Mouse (Mus musculus) adrenal gland, adult 10 weeks (tissue): Measurements from ENCODE around the gene Olfr1469. TPM values are rescaled to one million over a fixed set of nuclear protein-coding genes. Genes with fewer than 3 reads are reported as not detected.

Experiments used
- polyA plus RNA-seq: library from polyadenylated mRNA; stranded (reverse); fragments of 350-450 nt; fragmentation: Illumina TruSeq; extraction: RNeasy Lipid Tissue Mini Kit (QIAGEN cat#74804); gene quantifications from one replicate; pipeline ENCODE4 v1.2.3, GENCODE M21; 2014; ENCODE audit warnings: low read depth, low replicate concordance

Olfr1469 gene
- not detected for polyA plus RNA-seq

DNA sequence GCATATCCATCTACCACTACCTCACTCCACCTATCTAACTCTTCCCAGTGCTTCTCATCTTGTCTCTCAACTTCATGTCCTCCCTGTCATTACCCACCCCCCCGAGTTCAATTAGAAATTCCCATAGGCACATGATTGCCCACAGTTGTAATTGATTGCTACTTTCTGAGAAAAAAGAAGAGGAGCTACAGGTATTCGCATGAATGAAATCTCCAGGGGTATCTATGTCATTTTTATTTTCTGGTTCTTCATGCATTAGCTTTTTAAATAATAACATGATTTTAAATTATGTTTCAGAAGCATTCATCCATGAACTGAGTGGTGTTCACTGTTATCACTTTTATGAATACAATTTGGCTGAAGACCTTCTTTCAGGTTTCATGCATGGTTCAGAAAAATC is at the start of gene Olfr1469:
Olfr1469 (plus strand) TSS at position 301 of the 400 bp plus-strand sequence.

DNA sequence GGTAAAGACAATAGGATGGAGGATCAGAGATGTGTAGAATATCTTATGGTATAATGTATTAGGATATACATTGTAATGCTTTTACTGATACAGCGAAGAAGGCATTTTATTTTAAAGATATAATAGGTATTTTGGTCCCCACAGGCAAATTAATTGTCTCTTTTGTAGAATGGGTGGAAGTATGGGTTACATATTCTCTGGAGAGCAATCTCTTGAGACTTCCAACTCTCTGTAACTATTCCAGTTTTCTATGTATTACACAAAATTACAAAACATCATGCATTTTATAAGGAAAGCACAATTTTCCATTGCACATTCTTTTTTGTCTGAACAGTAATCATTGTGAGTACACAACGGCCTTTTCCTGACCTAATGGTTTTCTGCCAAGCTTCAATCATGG is 45.7 kb upstream of the Olfr1469 start, which contains the start of gene Olfr1467:
Olfr1467 (plus strand) TSS at position 301 of the 400 bp plus-strand sequence.

DNA sequence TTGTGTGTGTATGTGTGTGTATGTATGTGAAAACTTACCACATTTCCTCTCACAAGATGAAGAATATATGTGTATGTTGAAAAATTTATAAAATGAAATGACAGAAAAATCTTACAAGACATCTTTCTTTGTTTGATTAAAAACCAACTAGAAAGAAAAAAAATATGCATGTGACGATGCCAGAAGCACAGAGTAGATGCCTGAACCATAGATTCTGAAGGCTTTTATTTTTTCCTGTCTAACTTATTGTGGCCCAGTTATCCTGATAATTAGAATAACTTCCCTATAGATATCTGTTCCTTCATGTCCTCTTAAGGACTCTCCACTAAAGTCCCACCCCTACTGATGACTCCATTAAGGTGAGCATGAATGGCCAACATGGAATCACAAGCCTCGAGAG is 35.5 kb downstream of the Olfr1469 start, which contains the start of gene Olfr1471:
Olfr1471 (plus strand) TSS at position 301 of the 400 bp plus-strand sequence.

DNA sequence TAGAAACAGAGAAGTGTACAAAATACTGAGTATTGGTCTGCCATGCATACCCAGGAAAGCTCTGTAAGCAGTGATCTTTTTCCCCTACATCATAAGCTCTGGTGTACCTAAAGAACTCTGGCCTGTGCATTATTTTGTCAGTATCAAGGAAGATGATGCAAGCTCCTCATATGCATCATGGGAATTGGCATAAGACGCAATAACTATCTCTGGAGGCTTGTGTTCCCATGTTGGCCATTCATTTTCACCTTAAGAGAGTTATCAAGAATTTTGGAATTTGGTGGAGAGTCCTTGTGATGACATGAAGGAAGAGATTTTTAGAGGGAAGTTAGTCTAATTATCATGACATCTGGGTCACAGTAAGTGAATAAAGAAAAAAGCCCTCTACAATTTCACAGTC is 48.3 kb downstream of the Olfr1469 start, which contains the start of gene Olfr1472:
Olfr1472 (minus strand) TSS at position 101 of the 400 bp plus-strand sequence.

Other genes with a start within 250 kb of the Olfr1469 start
- gene Olfr1461, start 244.8 kb upstream of the Olfr1469 start, polyA plus RNA-seq, result not detected
- not detected for gene Olfr1462, start 222.1 kb upstream of the Olfr1469 start, polyA plus RNA-seq
- not detected for gene Olfr1463, start 176.5 kb upstream of the Olfr1469 start, polyA plus RNA-seq
- gene Olfr1465, start 92.3 kb upstream of the Olfr1469 start, polyA plus RNA-seq, result not detected
- not detected for gene Olfr1466, start 69.0 kb upstream of the Olfr1469 start, polyA plus RNA-seq
- not detected for gene Olfr1467, start 45.6 kb upstream of the Olfr1469 start, polyA plus RNA-seq
- gene Olfr1471, start 35.6 kb downstream of the Olfr1469 start, polyA plus RNA-seq, result not detected
- not detected for gene Olfr1472, start 48.2 kb downstream of the Olfr1469 start, polyA plus RNA-seq
- not detected for gene Olfr1474, start 61.7 kb downstream of the Olfr1469 start, polyA plus RNA-seq
- gene Olfr1475, start 72.3 kb downstream of the Olfr1469 start, polyA plus RNA-seq, result not detected
- not detected for gene Olfr1477, start 92.7 kb downstream of the Olfr1469 start, polyA plus RNA-seq
- not detected for gene Olfr1480, start 120.1 kb downstream of the Olfr1469 start, polyA plus RNA-seq
- gene Olfr1484, start 175.7 kb downstream of the Olfr1469 start, polyA plus RNA-seq, result not detected
- not detected for gene Olfr1487, start 209.5 kb downstream of the Olfr1469 start, polyA plus RNA-seq
- gene Olfr1489, start 223.8 kb downstream of the Olfr1469 start, polyA plus RNA-seq, result not detected
- gene Olfr1490, start 243.2 kb downstream of the Olfr1469 start, polyA plus RNA-seq, result not detected